Mouse (Mus musculus) olfactory bulb, adult 2 months (tissue): ENCODE data around the gene Gpr12. TPM values are rescaled to one million over a fixed set of nuclear protein-coding genes. Genes with fewer than 3 reads are reported as not detected.
"Not testable (repeated sequence)": the region's sequence is repeated elsewhere in the genome, so short reads cannot be mapped to it uniquely, and the experiment has no call there.

Experiments
- H3K27ac ChIP-seq: fragments of 200-500 bp; 2 replicates; pipeline ENCODE4 v1.5.1; 2012; ENCODE audit warnings: low read depth, low read length; ENCODE audit not compliant: insufficient read depth
- H3K4me1 ChIP-seq: fragments of 200-500 bp; 2 replicates; pipeline ENCODE4 v1.6.1; 2012; ENCODE audit warnings: low read length; ENCODE audit not compliant: control insufficient read depth, insufficient read depth
- H3K4me3 ChIP-seq: fragments of 200-500 bp; 2 replicates; pipeline ENCODE4 v1.5.1; 2012; ENCODE audit warnings: mild to moderate bottlenecking, low read depth, low read length, moderate library complexity; ENCODE audit not compliant: insufficient read depth
- CTCF ChIP-seq: fragments of 200-500 bp; IDR thresholded peaks from 2 replicates; pipeline ENCODE4 v1.5.1; 2012; ENCODE audit warnings: low read depth, mild to moderate bottlenecking, low read length, moderate library complexity; ENCODE audit not compliant: insufficient read depth
- POLR2A ChIP-seq: fragments of 200-500 bp; IDR thresholded peaks from 2 replicates; pipeline ENCODE4 v1.6.1; 2012; ENCODE audit warnings: mild to moderate bottlenecking, low read depth, low read length, moderate library complexity; ENCODE audit not compliant: insufficient read depth
- WGBS: fragments of 180-500 bp; shearing (Covaris S2); methylation state at CpG from one replicate; pipeline ENCODE4 v1.1.7; 2018; 5-methylcytosine and 5-hydroxymethylcytosine counted together
- polyA plus RNA-seq: library from polyadenylated mRNA; stranded (reverse); fragments of >200 nt; gene quantifications from 2 replicates; pipeline ENCODE4 v1.2.4, GENCODE M21; 2012; ENCODE audit warnings: low replicate concordance; ENCODE audit not compliant: missing spikeins, insufficient read depth, insufficient read length

The Gpr12 gene
- polyA plus RNA-seq, 1 experiment = not detected

DNA sequence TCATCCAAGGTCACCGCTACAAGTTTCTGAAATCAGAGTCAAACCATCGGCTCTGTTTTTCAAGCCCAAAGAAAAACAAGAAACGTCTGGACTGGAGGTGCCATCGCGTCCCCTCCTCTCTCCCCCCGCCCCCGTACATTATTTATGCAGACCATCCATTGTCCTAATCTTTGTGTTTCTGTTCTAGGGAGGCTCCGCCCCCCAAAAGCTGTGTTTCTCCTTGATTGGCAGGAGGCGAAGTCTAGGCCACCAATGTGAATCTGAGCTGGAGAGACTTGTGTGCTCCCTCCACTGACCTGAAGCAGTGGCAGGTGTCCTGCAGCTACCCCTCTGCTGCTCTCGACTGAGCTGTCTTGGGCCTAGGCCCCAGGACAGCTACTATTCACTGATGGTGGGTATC is 24.6 kb upstream of the Gpr12 start:
- no peak for TF ChIP-seq POLR2A

DNA sequence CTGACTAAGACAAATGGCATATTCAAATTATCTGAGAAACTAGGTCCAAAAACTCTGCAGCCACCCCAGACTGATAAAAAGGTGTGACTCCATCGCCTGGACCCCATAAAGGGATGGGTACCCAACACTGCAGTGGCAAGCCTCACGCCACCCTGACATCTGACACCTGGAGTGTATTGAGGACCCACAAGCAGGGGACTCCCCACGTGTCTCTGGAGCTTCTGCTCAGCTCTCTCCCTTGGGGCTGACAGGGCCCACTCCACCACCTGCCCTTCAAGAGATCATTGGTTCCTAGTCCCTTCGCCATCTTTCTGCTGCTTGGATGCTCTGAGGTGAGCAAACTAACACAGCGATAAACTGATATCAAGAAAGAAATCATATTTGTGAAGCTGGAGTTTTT is 22.8 kb upstream of the Gpr12 start:
- WGBS = 87% methylated on average over 5 of the region's 5 CpGs

More for the DNA sequence above, 24.6 kb upstream of the Gpr12 start:
- no peak overlapping the region for H3K27ac ChIP-seq
- no peaks in the 10 kb centered on the region for H3K4me1 ChIP-seq
- no peak overlapping the region for H3K4me3 ChIP-seq
- WGBS = 75% methylated on average over 10 of the region's 10 CpGs

DNA sequence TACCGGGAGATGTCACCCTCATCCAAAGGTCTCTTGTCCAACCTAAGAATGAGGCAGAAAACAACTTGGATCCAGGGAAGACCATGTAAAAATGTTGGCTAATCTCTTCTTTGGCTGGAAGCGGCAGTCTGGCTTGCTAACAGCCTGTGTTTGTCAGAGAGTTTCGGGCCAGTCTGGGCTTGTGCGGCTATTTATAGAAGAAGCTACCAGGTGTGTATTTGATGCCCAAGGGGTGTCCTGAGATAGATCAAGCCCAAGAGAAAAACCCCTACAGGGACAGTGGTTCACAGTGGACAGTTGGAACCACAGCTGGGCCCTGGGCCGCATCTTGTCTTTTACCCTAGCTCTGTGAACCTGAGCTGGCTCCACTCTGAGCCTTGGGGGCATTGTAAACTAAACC is 21.9 kb upstream of the Gpr12 start:
- no peak overlapping the region for H3K27ac ChIP-seq
- no peak for TF ChIP-seq POLR2A
- TF ChIP-seq CTCF = no peak
- 92% methylated on average over 5 of the region's 5 CpGs for WGBS
- no peak overlapping the region for H3K4me3 ChIP-seq
- H3K4me1 ChIP-seq = no peaks in the 10 kb centered on the region

More for the DNA sequence above, 22.8 kb upstream of the Gpr12 start:
- H3K4me1 ChIP-seq = no peaks in the 10 kb centered on the region
- H3K4me3 ChIP-seq = no peak overlapping the region
- no peak overlapping the region for H3K27ac ChIP-seq
- TF ChIP-seq POLR2A (no peak), CTCF (no peak)

DNA sequence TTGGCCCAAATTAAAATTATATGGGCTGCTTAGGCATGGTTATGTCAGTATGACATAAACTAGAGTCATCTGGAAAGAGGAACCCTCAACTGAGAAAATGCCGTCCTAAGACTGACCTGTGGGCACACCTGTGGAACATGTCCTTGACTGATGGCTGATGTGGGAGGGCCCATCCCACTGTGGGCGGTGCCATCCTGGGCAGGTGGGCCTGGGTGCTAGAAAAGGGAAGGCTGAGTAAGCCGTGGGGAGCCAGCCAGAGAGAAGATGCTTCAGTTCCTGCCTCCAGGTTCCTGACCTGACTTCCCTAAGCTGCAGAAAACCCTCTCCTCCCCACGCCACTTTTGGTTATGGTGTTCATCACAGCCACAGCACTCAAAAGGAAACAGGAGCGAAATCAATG is 21.2 kb upstream of the Gpr12 start:
- no peak for TF ChIP-seq POLR2A
- 88% methylated on average over 5 of the region's 5 CpGs for WGBS
- Histone ChIP-seq H3K4me1 (no peaks in the 10 kb centered on the region), H3K4me3 (no peak overlapping the region), H3K27ac (no peak overlapping the region)

DNA sequence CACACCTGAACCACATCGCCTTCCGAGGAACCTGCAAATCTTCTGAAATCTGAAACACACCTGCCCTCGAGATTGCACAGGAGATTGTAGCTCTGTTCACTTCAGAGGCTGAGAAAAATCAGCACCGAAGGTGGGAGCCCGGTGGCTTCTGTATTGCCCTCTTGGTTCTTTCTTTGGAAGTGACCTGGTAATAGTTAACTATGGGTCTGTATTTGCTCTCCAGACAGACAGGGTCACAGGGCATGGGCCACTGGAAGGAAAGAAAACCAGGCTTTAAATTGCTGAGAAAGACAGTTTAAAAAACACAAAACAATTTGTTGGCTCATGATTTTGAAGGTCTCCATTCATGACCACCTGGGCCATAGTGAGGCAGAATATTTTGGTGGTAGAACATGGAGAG is 14.9 kb upstream of the Gpr12 start:
- no peak overlapping the region for H3K4me3 ChIP-seq
- no peak for TF ChIP-seq CTCF
- no peak for TF ChIP-seq POLR2A
- peaks cover 3% of the 10 kb centered on the region for H3K4me1 ChIP-seq
- no peak overlapping the region for H3K27ac ChIP-seq
- 87% methylated on average over 5 of the region's 5 CpGs for WGBS

DNA sequence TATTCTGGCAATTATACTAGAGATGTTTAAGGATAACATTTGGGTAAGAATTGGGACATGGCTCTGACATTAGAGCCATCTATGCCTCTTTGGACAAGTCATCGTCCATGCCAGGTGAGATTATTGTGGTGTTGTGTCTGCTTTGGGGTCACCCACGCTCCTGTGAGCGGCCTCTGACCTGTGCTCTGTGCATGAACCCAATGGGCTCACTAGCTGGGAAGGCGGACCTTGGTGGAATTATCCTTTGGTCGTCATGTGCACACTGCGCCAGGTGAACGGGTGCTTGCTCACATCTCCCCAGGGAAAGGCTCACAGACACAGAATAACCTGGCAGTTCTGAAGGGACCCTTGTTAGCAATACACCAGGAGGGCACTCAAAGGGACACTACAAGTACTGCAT is 14.2 kb upstream of the Gpr12 start:
- WGBS = 82% methylated on average over 7 of the region's 7 CpGs
- H3K4me1 ChIP-seq, H3K4me3 ChIP-seq, H3K27ac ChIP-seq: not testable (repeated sequence)

DNA sequence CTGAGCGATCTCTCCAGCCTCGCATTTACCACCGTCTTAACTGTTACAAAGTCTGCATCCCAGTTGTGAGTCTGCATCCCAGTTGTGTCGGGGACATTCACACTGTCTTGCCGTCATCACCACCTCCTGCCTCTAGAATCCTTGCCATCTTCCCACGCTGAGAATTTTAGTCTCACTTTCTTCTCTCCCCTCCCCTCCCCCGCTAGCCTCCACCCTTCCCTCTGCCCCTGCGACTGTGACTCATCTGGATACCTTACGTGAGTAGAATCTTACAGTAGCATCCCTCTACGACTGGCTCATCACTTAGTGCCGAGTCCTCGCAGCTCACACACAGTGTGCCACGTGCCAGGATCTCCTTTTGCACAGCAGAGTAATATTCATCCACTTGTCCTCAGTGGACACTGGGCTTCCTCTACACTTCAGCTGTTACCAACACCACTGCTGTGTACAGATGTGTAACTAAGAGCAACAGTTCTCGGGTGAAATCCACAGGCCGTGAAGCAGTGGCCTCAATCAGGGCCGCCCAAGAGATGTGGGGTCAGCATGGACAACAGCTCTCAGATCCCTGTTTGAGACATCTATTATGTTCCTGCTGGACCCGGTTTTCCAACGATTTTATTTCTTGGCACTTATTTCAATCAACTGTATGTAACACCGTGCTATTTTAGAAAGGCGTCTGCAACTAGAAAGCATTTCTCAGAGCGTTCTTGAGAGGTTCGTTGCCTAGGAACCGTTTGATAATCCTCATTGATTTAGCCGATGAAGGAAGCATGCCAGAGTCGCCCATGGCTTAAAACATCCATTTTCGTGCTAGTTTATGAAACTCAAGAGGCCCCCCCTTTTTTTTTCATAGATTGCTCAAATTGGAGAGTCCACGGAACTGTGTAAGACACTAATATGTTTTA is 13.4 kb upstream of the Gpr12 start:
- 69% methylated on average over 27 of the region's 27 CpGs for WGBS
- TF ChIP-seq POLR2A = no peak
- no peak for TF ChIP-seq CTCF

DNA sequence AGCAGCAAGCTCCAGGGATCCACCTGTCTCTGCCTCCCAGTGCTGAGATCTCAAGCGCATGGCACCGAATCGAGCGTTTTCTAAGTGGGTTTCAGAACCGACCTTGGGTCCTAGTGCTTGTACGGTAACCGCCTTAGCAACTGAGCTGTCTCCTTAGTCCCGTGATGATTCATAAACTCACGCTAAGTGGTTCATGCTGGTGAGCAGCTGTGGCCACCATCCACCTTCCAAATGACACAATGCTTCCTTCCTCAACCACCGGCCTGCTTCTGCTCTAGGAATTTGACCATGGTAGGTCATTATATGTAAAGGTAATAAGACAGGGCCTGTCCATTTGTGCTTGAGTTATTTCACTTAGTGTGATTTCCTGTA is 12.4 kb upstream of the Gpr12 start:
- Histone ChIP-seq H3K27ac (no peak overlapping the region), H3K4me1 (peaks cover 3% of the 10 kb centered on the region), H3K4me3 (no peak overlapping the region)
- no peak for TF ChIP-seq POLR2A
- no peak for TF ChIP-seq CTCF
- WGBS = 82% methylated on average over 10 of the region's 10 CpGs

More for the DNA sequence above, 13.4 kb upstream of the Gpr12 start:
- H3K27ac ChIP-seq = no peak overlapping the region
- peaks cover 3% of the 10 kb centered on the region for H3K4me1 ChIP-seq
- no peak overlapping the region for H3K4me3 ChIP-seq

DNA sequence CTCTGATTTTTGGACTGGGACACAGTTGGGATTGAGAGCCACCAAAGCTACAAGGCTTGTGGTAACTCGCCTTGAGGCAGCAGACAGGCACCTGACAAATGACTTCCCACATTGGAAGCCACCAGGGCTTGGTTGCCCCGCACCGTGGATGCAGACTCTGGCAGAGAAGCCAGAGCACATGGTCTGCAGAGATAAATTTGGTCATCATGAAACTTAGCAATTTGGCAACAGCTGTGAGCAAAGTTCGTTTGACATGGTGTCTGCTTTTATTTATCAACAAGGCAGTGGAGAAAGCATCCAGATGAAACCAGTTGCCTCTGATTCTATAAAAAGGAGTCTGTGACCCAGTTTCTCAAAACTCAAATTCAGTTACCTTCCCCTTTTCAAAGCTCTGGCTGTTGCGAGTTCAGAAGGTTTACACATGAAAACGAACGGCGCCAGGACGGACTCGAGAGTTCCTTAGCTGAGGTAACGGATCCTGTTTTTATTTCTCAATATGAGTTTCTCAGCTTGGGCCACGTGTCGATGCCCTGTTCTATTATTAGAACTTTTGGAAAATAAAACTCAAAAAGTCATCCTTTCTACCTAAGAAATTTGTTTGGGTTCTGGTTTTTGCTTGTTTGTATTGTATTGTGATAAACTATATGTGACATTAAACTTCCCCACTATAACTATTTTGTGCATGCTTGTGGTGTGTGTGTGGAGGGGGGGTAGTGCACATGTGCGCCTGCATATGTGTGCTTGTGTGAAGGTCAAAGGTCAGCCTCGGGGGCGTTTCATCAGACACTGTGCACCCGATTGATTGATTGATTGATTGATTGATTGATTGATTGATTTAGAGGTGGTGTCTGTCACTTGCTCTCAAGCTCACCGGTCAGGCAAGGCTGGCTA is 11.8 kb upstream of the Gpr12 start:
- H3K27ac ChIP-seq = no peak overlapping the region
- H3K4me3 ChIP-seq = no peak overlapping the region
- WGBS = 70% methylated on average over 18 of the region's 18 CpGs
- TF ChIP-seq POLR2A (no peak), CTCF (no peak)
- peaks cover 3% of the 10 kb centered on the region for H3K4me1 ChIP-seq
